Mouse (Mus musculus) Patski (cell line): Measurements from ENCODE around the gene Crnn. TPM values are rescaled to one million over a fixed set of nuclear protein-coding genes. Genes with fewer than 3 reads are reported as not detected.

Source experiments
- ATAC-seq: fragments of 100-300 bp; one replicate; pipeline ENCODE4 v1.8.0; 2021
- CTCF ChIA-PET: fragments of 350-600 bp; sonication (Branson Sonifier 250); formaldehyde crosslinking; loops from one replicate; lab custom pipeline; 2022; ENCODE audit warnings: inconsistent platforms; lab: Charles Lee
- POLR2A ChIA-PET: fragments of 350-600 bp; sonication (Branson Sonifier 250); formaldehyde crosslinking; loops from one replicate; lab custom pipeline; 2022; ENCODE audit warnings: antibody characterized with exemption, inconsistent platforms; lab: Charles Lee
- DNase-seq: peaks from one replicate; pipeline ENCODE4 v3.0.0-alpha.2; 2011; ENCODE audit warnings: low read depth, low spot score
- H3K27me3 ChIP-seq: fragments of 371-371 bp; one replicate; pipeline ENCODE4 v1.5.1; 2021
- CTCF ChIP-seq: fragments of 100-300 bp; IDR thresholded peaks from one replicate; pipeline ENCODE4 v1.5.1; 2021
- in situ Hi-C: fragments of 300-500 bp; cut with MboI; formaldehyde crosslinking; loops from 3 replicates; pipeline ENCODE4 v1.11.1; 2018; ENCODE audit warnings: low pct_unique_long_range_greater_than_20kb, mixed read lengths
- polyA plus RNA-seq: library from polyadenylated mRNA; unstranded; gene quantifications from one replicate; pipeline ENCODE4 v1.2.3, GENCODE M21; 2021

The Crnn gene
- not detected for polyA plus RNA-seq

- in situ Hi-C loops: loop anchor here (25.0 kb wide), 2 partner anchors 168 to 468 kb away; partner anchors contain the start of gene Hrnr
- CTCF ChIA-PET: interaction anchor here (1.2 to 1.4 kb wide), 2 partner anchors 14 to 217 kb away, joined by 3 read pairs; no protein-coding TSS in a partner anchor
- POLR2A ChIA-PET: no interaction called here
- no peak for DNase-seq
- TF ChIP-seq CTCF: no peak
- H3K27me3 ChIP-seq: peaks cover 10% of the 10 kb centered on the region
- ATAC-seq: no peak
Measured at GRCm38 (mm10) chr3:93144510-93145051, at the start of gene Crnn. Crnn (plus strand) TSS chr3:93144787.

GRCm38 (mm10) chr3:93096447-93096846, 48.1 kb upstream of the Crnn start:
- DNase-seq (no peak), ATAC-seq (no peak)
- H3K27me3 ChIP-seq: peaks cover 30% of the 10 kb centered on the region
- CTCF ChIA-PET: no interaction called here
- POLR2A ChIA-PET: no interaction called here
- TF ChIP-seq CTCF: no peak
- in situ Hi-C loops: loop anchor here (25.0 kb wide), 1 partner anchor 716 kb away; no protein-coding TSS in a partner anchor

- ChIA-PET CTCF (no interaction called here), POLR2A (no interaction called here)
- peak; percentile 83 for TF ChIP-seq CTCF
- peaks cover 19% of the 10 kb centered on the region for H3K27me3 ChIP-seq
- DNase-seq (no peak), ATAC-seq (no peak)
- in situ Hi-C loops: loop anchor here (5.0 kb wide), 1 partner anchor 381 kb away; no protein-coding TSS in a partner anchor
Measured at GRCm38 (mm10) chr3:93111668-93112067, 32.9 kb upstream of the Crnn start.

GRCm38 (mm10) chr3:93114481-93114880, 30.1 kb upstream of the Crnn start:
- TF ChIP-seq CTCF: peak; percentile 91
- peaks cover 22% of the 10 kb centered on the region for H3K27me3 ChIP-seq
- ChIA-PET CTCF (interaction anchor here (0.8 to 1.4 kb wide), 5 partner anchors 13 to 247 kb away, joined by 3 to 5 read pairs (median 4); no protein-coding TSS in a partner anchor), POLR2A (no interaction called here)
- DNase-seq: no peak
- ATAC-seq: peak; percentile 42
- in situ Hi-C loops: loop anchor here (5.0 kb wide), 1 partner anchor 378 kb away; no protein-coding TSS in a partner anchor

GRCm38 (mm10) chr3:93119101-93119500, 25.5 kb upstream of the Crnn start:
- no peak for ATAC-seq
- POLR2A ChIA-PET: no interaction called here
- peaks cover 24% of the 10 kb centered on the region for H3K27me3 ChIP-seq
- CTCF ChIA-PET: interaction anchor here (0.6 to 2.2 kb wide), 5 partner anchors 11 to 488 kb away, joined by 3 to 8 read pairs (median 3); no protein-coding TSS in a partner anchor
- in situ Hi-C loops: no loop called here
- no peak for DNase-seq
- TF ChIP-seq CTCF: peak; percentile 75

- peaks cover 16% of the 10 kb centered on the region for H3K27me3 ChIP-seq
- no peak for DNase-seq
- POLR2A ChIA-PET: no interaction called here
- ATAC-seq: no peak
- in situ Hi-C loops: loop anchor here (25.0 kb wide), 2 partner anchors 184 to 484 kb away; partner anchors contain the start of gene Hrnr
- TF ChIP-seq CTCF: no peak
- CTCF ChIA-PET: interaction anchor here (1.3 to 3.8 kb wide), 3 partner anchors 14 to 233 kb away, joined by 4 to 34 read pairs (median 5); no protein-coding TSS in a partner anchor
Measured at GRCm38 (mm10) chr3:93128052-93128451, 16.5 kb upstream of the Crnn start.

- DNase-seq (no peak), ATAC-seq (no peak)
- peaks cover 13% of the 10 kb centered on the region for H3K27me3 ChIP-seq
- CTCF ChIA-PET: interaction anchor here (0.9 to 3.8 kb wide), 9 partner anchors 10 to 365 kb away, joined by 3 to 34 read pairs (median 4); no protein-coding TSS in a partner anchor
- TF ChIP-seq CTCF: no peak
- in situ Hi-C loops: loop anchor here (25.0 kb wide), 2 partner anchors 183 to 483 kb away; partner anchors contain the start of gene Hrnr
- POLR2A ChIA-PET: no interaction called here
Measured at GRCm38 (mm10) chr3:93129076-93129475, 15.5 kb upstream of the Crnn start.

- in situ Hi-C loops: loop anchor here (25.0 kb wide), 2 partner anchors 182 to 482 kb away; partner anchors contain the start of gene Hrnr
- ChIA-PET POLR2A (no interaction called here), CTCF (interaction anchor here (0.7 to 3.8 kb wide), 19 partner anchors 9 to 365 kb away, joined by 3 to 34 read pairs (median 4); partner anchors contain the start of gene Crnn)
- TF ChIP-seq CTCF: peak; percentile 97
- peaks cover 7% of the 10 kb centered on the region for H3K27me3 ChIP-seq
- peak; percentile 87 for ATAC-seq
- DNase-seq: no peak
Measured at GRCm38 (mm10) chr3:93130460-93130859, 14.1 kb upstream of the Crnn start.

- ATAC-seq: no peak
- DNase-seq: no peak
- ChIA-PET CTCF (interaction anchor here (1.4 kb wide), 1 partner anchor 12 kb away, joined by 4 read pairs; no protein-coding TSS in a partner anchor), POLR2A (no interaction called here)
- peaks cover 3% of the 10 kb centered on the region for H3K27me3 ChIP-seq
- no peak for TF ChIP-seq CTCF
- in situ Hi-C loops: no loop called here
Measured at GRCm38 (mm10) chr3:93162502-93162901, 17.9 kb downstream of the Crnn start.

- peaks cover 8% of the 10 kb centered on the region for H3K27me3 ChIP-seq
- DNase-seq (no peak), ATAC-seq (peak; percentile 39)
- ChIA-PET CTCF (interaction anchor here (1.4 kb wide), 1 partner anchor 11 kb away, joined by 4 read pairs; no protein-coding TSS in a partner anchor), POLR2A (no interaction called here)
- in situ Hi-C loops: no loop called here
- TF ChIP-seq CTCF: no peak
Measured at GRCm38 (mm10) chr3:93162996-93163592, 18.5 kb downstream of the Crnn start.
